Mouse (Mus musculus) macrophage (primary cell): ENCODE measurements at regions not wholly inside any gene's neighbourhood (a gene's known extent, or its start where the extent isn't known, plus 50 kb on each side); places are given as distances from the start of the nearest gene placed in this dataset.

Experiments used
- H3K27ac ChIP-seq: fragments of 350-480 bp; formaldehyde crosslinking; 2 replicates; pipeline ENCODE4 v1.9.0; 2021
- H3K36me3 ChIP-seq: fragments of 350-480 bp; formaldehyde crosslinking; 2 replicates; pipeline ENCODE4 v1.9.0; 2021; ENCODE audit errors: inconsistent target
- H3K4me3 ChIP-seq: fragments of 350-480 bp; formaldehyde crosslinking; 2 replicates; pipeline ENCODE4 v1.9.0; 2021; ENCODE audit errors: inconsistent target
- H3K79me2 ChIP-seq: fragments of 350-480 bp; formaldehyde crosslinking; 2 replicates; pipeline ENCODE4 v1.9.0; 2021; ENCODE audit errors: inconsistent target
- WGBS: methylation state at CpG from one replicate; pipeline ENCODE4 v1.1.7; 2026; ENCODE audit warnings: inconsistent platforms; ENCODE audit not compliant: missing documents; 5-methylcytosine and 5-hydroxymethylcytosine counted together

- peaks cover 74% of the 10 kb centered on the region for H3K79me2 ChIP-seq
- 88% methylated on average over 10 of the region's 10 CpGs for WGBS
- H3K27ac ChIP-seq: peak overlapping the region; percentile 90
- peaks cover 42% of the 10 kb centered on the region; the same call in 1 of the 2 replicates for H3K36me3 ChIP-seq
- H3K4me3 ChIP-seq: no peak overlapping the region
Measured at GRCm38 (mm10) chr6:31082613-31083470, 124.0 kb upstream of the Klf14 start.

- peaks cover 74% of the 10 kb centered on the region for H3K79me2 ChIP-seq
- H3K36me3 ChIP-seq: peaks cover 44% of the 10 kb centered on the region; the same call in 1 of the 2 replicates
- H3K27ac ChIP-seq: no peak overlapping the region; the same call in 1 of the 2 replicates
- 67% methylated on average over 6 of the region's 6 CpGs for WGBS
- no peak overlapping the region for H3K4me3 ChIP-seq
Measured at GRCm38 (mm10) chr6:31083701-31084100, 124.8 kb upstream of the Klf14 start.

DNA sequence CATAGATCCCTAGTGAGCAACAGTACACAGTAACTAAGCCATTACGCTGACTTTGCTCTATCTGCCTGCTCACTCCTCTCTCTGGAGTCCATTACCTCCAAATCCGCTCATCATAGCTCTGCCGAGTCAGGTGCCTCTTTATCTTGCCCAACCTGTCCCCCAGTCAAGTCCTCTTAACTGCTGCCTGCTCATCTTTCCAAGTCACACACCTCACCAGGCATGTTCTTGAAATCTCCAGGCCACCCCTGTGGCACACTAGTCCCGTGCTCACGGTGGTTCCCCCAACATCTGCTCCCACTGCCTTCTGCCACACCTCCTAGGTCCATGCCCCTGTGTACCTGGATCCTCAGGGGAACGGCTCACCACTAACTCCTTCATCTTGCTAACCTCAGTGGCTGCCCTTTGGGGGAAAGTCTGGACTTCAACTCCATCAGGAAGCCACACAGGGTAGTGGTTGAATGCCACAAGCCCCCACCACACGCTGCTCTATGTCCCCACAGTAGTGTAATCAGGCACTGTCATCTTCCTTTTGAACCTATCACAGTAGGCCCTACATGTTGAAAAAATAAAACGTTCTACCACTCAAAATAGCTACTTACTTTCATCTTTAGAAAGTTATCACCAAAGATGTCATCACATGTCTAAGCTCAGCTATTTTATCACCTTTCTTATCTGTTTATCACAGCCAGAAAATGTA is 126.3 kb upstream of the Klf14 start:
- Histone ChIP-seq H3K4me3 (no peak overlapping the region), H3K27ac (no peak overlapping the region), H3K79me2 (peaks cover 84% of the 10 kb centered on the region), H3K36me3 (peaks cover 48% of the 10 kb centered on the region; the same call in 1 of the 2 replicates)
- WGBS: 54% methylated on average over 8 of the region's 8 CpGs

DNA sequence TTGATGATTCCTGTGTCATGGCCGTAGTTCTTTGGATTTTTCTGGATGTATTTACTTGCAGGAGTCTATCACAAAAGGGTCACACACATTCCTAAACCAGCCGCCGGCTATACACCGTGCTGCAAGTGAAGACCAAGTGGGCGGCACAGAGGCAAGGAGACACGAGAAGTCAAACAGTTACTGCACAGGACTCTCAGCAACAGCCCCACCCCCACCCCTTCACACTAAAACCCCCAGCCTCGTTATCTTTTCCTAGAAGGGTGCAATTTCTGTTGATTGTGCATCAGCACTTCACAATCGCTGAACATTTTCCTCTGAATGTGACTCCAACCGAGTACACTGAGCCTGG is 126.9 kb upstream of the Klf14 start:
- 90% methylated on average over 9 of the region's 9 CpGs for WGBS
- H3K27ac ChIP-seq: no peak overlapping the region
- peaks cover 89% of the 10 kb centered on the region for H3K79me2 ChIP-seq
- peaks cover 53% of the 10 kb centered on the region; the same call in 1 of the 2 replicates for H3K36me3 ChIP-seq
- H3K4me3 ChIP-seq: no peak overlapping the region

DNA sequence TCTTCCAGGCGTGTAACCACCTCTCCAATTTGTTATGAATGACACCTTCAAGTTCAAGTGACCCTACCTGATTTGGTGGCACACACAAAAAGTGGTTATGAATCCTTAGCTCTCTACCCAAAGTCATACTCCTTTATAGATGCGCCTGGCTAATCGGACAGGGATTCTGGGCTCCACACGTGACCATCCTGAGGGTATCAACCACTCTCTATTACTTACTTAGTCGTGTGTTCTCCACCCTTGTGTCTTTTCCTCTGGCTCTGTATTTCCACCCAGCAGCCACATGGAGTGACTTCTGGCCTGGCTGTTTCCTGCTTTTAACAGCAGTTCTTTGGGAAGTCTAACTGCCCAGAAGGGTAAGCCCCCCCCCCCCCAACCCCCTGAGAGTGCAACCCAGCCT is 127.4 kb upstream of the Klf14 start:
- Histone ChIP-seq H3K36me3 (peaks cover 58% of the 10 kb centered on the region; the same call in 1 of the 2 replicates), H3K27ac (no peak overlapping the region), H3K79me2 (peaks cover 94% of the 10 kb centered on the region), H3K4me3 (no peak overlapping the region)
- 92% methylated on average over 5 of the region's 5 CpGs for WGBS

DNA sequence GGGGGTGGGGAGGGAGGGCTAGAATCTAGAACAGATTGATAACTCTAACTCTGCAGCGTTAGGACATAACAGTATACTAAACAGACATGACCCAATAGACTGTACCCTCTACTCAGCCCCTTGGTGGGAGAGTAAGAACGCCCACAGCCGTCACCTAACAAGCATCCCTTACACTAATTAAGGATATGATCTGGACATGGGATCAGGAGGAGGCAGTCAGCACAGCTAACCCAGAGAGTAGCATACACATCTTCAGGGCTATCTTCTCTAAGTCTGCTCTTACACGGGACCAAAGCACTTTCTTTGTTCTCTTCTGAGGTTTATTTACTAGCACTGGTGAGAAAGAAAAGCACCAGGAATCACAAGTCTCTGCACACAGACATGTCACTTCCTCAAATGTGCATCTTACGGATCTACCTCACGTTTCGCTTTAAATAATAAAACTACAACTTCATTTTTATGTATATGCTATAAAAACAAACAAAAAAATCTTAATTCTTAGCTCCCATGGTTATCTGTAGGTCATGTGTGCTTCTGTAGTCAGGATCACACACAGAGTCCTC is 128.0 kb upstream of the Klf14 start:
- Histone ChIP-seq H3K79me2 (peaks cover 100% of the 10 kb centered on the region), H3K36me3 (peaks cover 63% of the 10 kb centered on the region; the same call in 1 of the 2 replicates), H3K4me3 (no peak overlapping the region), H3K27ac (peak overlapping the region; percentile 87; the same call in 1 of the 2 replicates)
- 61% methylated on average over 7 of the region's 7 CpGs for WGBS

- Histone ChIP-seq H3K4me3 (no peak overlapping the region), H3K79me2 (peaks cover 100% of the 10 kb centered on the region), H3K27ac (peak overlapping the region; percentile 87), H3K36me3 (peaks cover 61% of the 10 kb centered on the region; the same call in 1 of the 2 replicates)
- WGBS: 88% methylated on average over 4 of the region's 4 CpGs
Measured at GRCm38 (mm10) chr6:31087511-31087910, 128.6 kb upstream of the Klf14 start.

DNA sequence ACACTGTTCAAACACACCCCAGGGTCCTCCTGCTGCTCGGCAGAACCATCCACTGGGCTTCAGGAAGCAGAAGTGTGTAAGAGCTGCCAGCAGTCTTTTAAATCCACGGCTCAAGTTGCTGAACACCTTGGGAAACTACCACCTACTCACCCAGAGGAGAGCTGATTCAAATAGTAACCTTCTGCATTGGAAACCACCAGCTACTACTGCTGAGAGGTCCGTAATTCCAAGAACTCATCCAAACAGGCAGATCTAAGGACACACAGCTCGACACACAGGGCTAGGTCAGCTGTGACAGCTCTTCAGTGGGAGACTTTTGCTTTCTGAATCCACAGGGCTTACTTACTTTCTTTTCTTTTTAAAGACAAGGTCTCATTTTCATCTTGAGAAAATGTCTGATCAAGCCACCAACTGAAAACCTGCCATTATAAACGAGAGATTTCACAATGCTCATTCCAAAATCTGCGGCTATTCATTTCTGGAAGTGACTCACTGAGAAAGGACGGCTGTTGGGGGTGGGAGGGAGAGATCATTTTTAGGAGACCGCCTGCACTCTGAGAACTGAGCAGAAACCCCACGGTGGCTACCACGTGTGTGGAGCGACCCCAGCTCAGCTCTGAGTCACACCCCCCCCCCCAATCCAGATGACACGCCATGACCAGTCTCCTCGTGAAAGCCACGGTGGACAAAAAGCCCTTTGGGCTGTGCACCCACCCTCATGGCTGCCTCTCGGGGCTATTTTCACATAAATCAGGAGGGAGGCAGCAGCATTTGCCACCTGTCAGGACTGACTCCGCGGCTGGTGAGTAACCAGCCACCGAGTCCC is 129.5 kb upstream of the Klf14 start:
- Histone ChIP-seq H3K4me3 (no peak overlapping the region), H3K36me3 (peaks cover 62% of the 10 kb centered on the region; the same call in 1 of the 2 replicates), H3K79me2 (peaks cover 100% of the 10 kb centered on the region), H3K27ac (peak overlapping the region; percentile 87)
- 9% methylated on average over 13 of the region's 18 CpGs for WGBS

GRCm38 (mm10) chr6:31088973-31089368 is 130.1 kb upstream of the Klf14 start:
- Histone ChIP-seq H3K4me3 (no peak overlapping the region), H3K36me3 (peaks cover 64% of the 10 kb centered on the region; the same call in 1 of the 2 replicates), H3K79me2 (peaks cover 100% of the 10 kb centered on the region), H3K27ac (peak overlapping the region; percentile 87)
- WGBS: 49% methylated on average over 5 of the region's 5 CpGs

DNA sequence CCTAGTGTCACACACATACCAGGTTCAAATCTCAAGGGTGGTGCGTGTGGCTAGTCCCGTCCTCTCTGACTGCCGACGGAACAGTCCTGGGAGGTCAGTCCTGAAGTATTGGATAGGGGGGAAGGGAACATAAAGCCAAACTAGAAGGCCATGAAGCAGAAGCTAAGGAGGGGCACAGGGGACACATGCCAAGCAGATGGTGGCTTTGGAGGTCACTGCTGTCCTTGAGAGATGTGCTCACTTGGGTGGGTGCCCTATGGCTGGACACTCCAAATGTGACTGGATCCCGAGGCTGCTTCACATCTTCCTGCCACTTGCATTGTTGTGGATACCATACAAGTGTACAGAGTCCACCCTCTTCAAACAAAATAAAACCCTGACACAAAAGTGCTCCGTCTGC is 131.4 kb upstream of the Klf14 start:
- Histone ChIP-seq H3K4me3 (no peak overlapping the region), H3K27ac (no peak overlapping the region), H3K79me2 (peaks cover 100% of the 10 kb centered on the region), H3K36me3 (peaks cover 76% of the 10 kb centered on the region; the same call in 1 of the 2 replicates)
- 89% methylated on average over 6 of the region's 6 CpGs for WGBS

DNA sequence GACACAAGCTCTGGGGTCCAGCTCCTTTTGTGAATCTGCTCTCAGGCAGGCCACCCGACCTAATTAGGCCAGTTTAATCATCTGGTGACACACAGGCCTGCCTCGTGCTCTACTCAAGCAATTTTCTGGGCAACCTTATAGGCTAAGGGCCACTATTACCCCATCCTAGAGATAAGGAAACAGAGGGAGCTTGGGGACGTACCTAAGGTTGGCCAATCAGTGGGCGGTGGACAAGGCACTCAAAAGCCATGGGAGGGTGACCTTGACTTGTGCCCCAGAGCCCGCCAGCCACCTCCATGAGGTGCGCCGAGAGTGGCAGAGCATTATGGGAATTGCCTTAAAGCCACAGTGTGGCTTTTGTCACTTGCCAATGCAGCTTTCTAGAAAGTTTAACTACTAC is 131.9 kb upstream of the Klf14 start:
- Histone ChIP-seq H3K4me3 (no peak overlapping the region), H3K27ac (no peak overlapping the region), H3K36me3 (peaks cover 74% of the 10 kb centered on the region; the same call in 1 of the 2 replicates), H3K79me2 (peaks cover 100% of the 10 kb centered on the region)
- WGBS: 90% methylated on average over 7 of the region's 7 CpGs

DNA sequence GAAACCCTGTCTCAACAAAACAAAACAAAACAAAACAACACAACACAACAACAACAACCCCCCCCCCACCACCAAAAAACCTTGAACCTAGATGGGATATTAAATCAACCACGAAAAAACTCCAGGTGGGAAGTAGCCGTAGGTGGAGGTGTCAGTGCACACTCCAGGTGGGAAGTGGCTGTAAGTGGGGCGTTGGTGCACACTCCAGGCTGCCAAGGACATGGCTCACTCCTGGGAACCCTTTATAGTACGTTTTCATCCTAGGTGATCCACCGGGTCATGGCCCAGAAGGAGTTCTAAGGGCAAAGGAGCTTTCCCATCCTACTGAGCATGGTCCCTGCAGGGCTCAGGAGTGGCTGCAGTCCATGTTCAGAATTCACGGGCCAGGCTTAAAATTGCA is 133.4 kb upstream of the Klf14 start:
- WGBS: 95% methylated on average over 6 of the region's 6 CpGs
- Histone ChIP-seq H3K79me2 (peaks cover 100% of the 10 kb centered on the region), H3K4me3 (no peak overlapping the region), H3K27ac (no peak overlapping the region), H3K36me3 (peaks cover 74% of the 10 kb centered on the region)

DNA sequence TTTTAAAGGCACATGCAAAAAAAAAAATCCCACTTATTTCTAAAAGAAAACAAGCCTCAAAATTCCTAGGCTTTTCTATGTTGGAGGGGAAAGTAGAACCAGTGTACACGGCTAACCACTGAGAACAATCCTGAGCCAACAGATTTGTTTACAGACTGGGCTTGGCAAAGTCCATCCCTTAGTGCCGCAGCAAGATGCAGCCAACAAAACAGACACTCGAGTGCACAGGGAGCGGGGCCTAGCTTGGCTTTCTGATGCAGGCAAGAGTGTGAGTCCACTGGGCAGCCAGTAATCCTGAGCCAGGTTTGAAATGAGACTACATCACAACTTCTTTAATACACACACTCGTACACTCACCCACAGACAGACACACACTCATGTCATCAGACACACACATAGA is 133.9 kb upstream of the Klf14 start:
- Histone ChIP-seq H3K4me3 (no peak overlapping the region), H3K27ac (no peak overlapping the region), H3K36me3 (peaks cover 70% of the 10 kb centered on the region), H3K79me2 (peaks cover 100% of the 10 kb centered on the region)
- WGBS: 97% methylated on average over 5 of the region's 5 CpGs
